Mouse (Mus musculus) layer of hippocampus, adult 11-12 months (tissue): ENCODE results near the gene Krt32.

Experiments used
- DNase-seq: peaks from one replicate; pipeline ENCODE4 v3.0.0; 2022; ENCODE audit warnings: low spot score

Gene Krt32

GRCm38 (mm10) chr11:100087861-100088260 lies at the start of gene Krt32:
Krt32 (minus strand) TSS chr11:100088226.
- no peak for DNase-seq

- peak; percentile 5 for DNase-seq
Measured at GRCm38 (mm10) chr11:100137693-100138092, 49.7 kb upstream of the Krt32 start.

- DNase-seq = no peak
Measured at GRCm38 (mm10) chr11:100136559-100136958, 48.5 kb upstream of the Krt32 start.

GRCm38 (mm10) chr11:100135731-100136130 lies 47.7 kb upstream of the Krt32 start, which contains the start of gene Krt15:
Krt15 (minus strand) TSS chr11:100135928.
- DNase-seq = no peak

- DNase-seq = no peak
Measured at GRCm38 (mm10) chr11:100124901-100125300, 36.9 kb upstream of the Krt32 start.

GRCm38 (mm10) chr11:100121466-100121865 lies 33.4 kb upstream of the Krt32 start, which contains the start of gene Krt13:
Krt13 (minus strand) TSS chr11:100121566.
- no peak for DNase-seq

- DNase-seq = no peak
Measured at GRCm38 (mm10) chr11:100120331-100120730, 32.3 kb upstream of the Krt32 start.

- no peak for DNase-seq
Measured at GRCm38 (mm10) chr11:100113742-100114029, 25.7 kb upstream of the Krt32 start.

- no peak for DNase-seq
Measured at GRCm38 (mm10) chr11:100112935-100113741, 25.1 kb upstream of the Krt32 start.

GRCm38 (mm10) chr11:100105576-100106122 lies 17.6 kb upstream of the Krt32 start, which contains the start of gene Krt36:
Krt36 (minus strand) TSS chr11:100105626.
- no peak for DNase-seq

- DNase-seq = no peak
Measured at GRCm38 (mm10) chr11:100102693-100103429, 14.8 kb upstream of the Krt32 start.

GRCm38 (mm10) chr11:100100391-100100790 lies 12.4 kb upstream of the Krt32 start:
- no peak for DNase-seq

GRCm38 (mm10) chr11:100097819-100098218 lies 9.8 kb upstream of the Krt32 start:
- DNase-seq = no peak

- DNase-seq = no peak
Measured at GRCm38 (mm10) chr11:100096141-100096540, 8.1 kb upstream of the Krt32 start, which contains the start of gene Krt35. Krt35 (minus strand) TSS chr11:100096241.

- no peak for DNase-seq
Measured at GRCm38 (mm10) chr11:100088378-100089025, 476 bp upstream of the Krt32 start.

GRCm38 (mm10) chr11:100073873-100074272 lies 14.2 kb downstream of the Krt32 start:
- DNase-seq = no peak

- DNase-seq = no peak
Measured at GRCm38 (mm10) chr11:100067293-100068036, 20.6 kb downstream of the Krt32 start.

GRCm38 (mm10) chr11:100066236-100067010 lies 21.6 kb downstream of the Krt32 start:
- no peak for DNase-seq

GRCm38 (mm10) chr11:100058875-100059274 lies 29.2 kb downstream of the Krt32 start:
- no peak for DNase-seq
